Mouse (Mus musculus) left cerebral cortex, adult 8-10 months (tissue): ENCODE measurements around the gene Tmcc2. TPM values are rescaled to one million over a fixed set of nuclear protein-coding genes. Genes with fewer than 3 reads are reported as not detected.
A peak's percentile ranks its signal among the peaks of the same experiment; 100 is the strongest.

ENCODE experiments used
- DNase-seq, 2 experiments: peaks; one replicate each; pipeline ENCODE4 v3.0.0; 2022; ENCODE audit warnings: low spot score in 2 of 2
- total RNA-seq, 4 experiments: library from RNA; stranded (reverse); gene quantifications; 2 replicates each; pipeline ENCODE4 v1.2.4; 2022

Gene Tmcc2
- total RNA-seq, 4 experiments from 2014 or later = 182 to 205 (median 192) TPM

GRCm38 (mm10) chr1:132316625-132316994 is 74.5 kb downstream of the Tmcc2 start:
- DNase-seq = no peak

- peak; percentile 38 to 59 for DNase-seq
Measured at GRCm38 (mm10) chr1:132315889-132316624, 75.0 kb downstream of the Tmcc2 start, which contains the start of gene Nuak2. Nuak2 (plus strand) TSS chr1:132316126.

- no peak for DNase-seq
Measured at GRCm38 (mm10) chr1:132312703-132313102, 78.4 kb downstream of the Tmcc2 start.

GRCm38 (mm10) chr1:132312043-132312442 is 79.0 kb downstream of the Tmcc2 start:
- no peak for DNase-seq

- DNase-seq = no peak
Measured at GRCm38 (mm10) chr1:132311174-132311859, 79.8 kb downstream of the Tmcc2 start.

GRCm38 (mm10) chr1:132310754-132311153 is 80.3 kb downstream of the Tmcc2 start:
- DNase-seq = no peak

GRCm38 (mm10) chr1:132308674-132309073 is 82.4 kb downstream of the Tmcc2 start:
- DNase-seq = no peak

- DNase-seq = peak in 1 of 2 experiments; percentile 29
Measured at GRCm38 (mm10) chr1:132307962-132308361, 83.1 kb downstream of the Tmcc2 start.

- DNase-seq = no peak
Measured at GRCm38 (mm10) chr1:132306808-132307207, 84.3 kb downstream of the Tmcc2 start.

Other genes with a start within 250 kb of the Tmcc2 start
- 1 to 10 TPM; 7.0 to 9.5 (median 8.1) TPM for gene Lemd1, start 199.8 kb downstream of the Tmcc2 start, total RNA-seq
- gene AC124108.1, start 199.8 kb downstream of the Tmcc2 start, total RNA-seq = 1 to 10 TPM; 4.6 to 5.7 (median 4.7) TPM
- not detected for gene Gm10188, start 161.5 kb downstream of the Tmcc2 start, total RNA-seq
- gene Klhdc8a, start 92.7 kb downstream of the Tmcc2 start, total RNA-seq = 10 to 100 TPM; 12.3 to 15.1 (median 13.6) TPM
- gene Nuak2, start 75.2 kb downstream of the Tmcc2 start, total RNA-seq = 1 to 10 TPM in 3 of 4 experiments, under 1 TPM in 1; 0.81 to 1.7 (median 1.3) TPM
- 10 to 100 TPM; 40.9 to 51.7 (median 42.4) TPM for gene Dstyk, start 26.3 kb upstream of the Tmcc2 start, total RNA-seq
- 10 to 100 TPM; 52.3 to 63.4 (median 58.7) TPM for gene Rbbp5, start 86.1 kb upstream of the Tmcc2 start, total RNA-seq
- gene Tmem81, start 114.9 kb upstream of the Tmcc2 start, total RNA-seq = 1 to 10 TPM; 3.9 to 6.0 (median 5.7) TPM
- 100 to 1,000 TPM in 2 of 4 experiments, 10 to 100 TPM in 2; 96.9 to 104 (median 101) TPM for gene Cntn2, start 152.0 kb upstream of the Tmcc2 start, total RNA-seq